Mouse (Mus musculus) megakaryocyte-erythroid progenitor cell, adult 5-6 weeks (primary cell): ENCODE results near the gene Stat5a. TPM values are rescaled to one million over a fixed set of nuclear protein-coding genes. Genes with fewer than 3 reads are reported as not detected.

Experiments used
- ATAC-seq: replicated peaks from 2 replicates; pipeline ENCODE4 v1.8.0; 2016; ENCODE audit warnings: mild to moderate bottlenecking, inconsistent platforms; ENCODE audit not compliant: severe bottlenecking, poor library complexity, low FRiP score, low TSS enrichment
- total RNA-seq, 2 experiments: library from RNA; stranded (forward) in 1 of 2; stranded (reverse) in 1 of 2; fragments of 200-1000, 215-1000 nt in 1 of 2; fragments of >200 nt in 1 of 2; fragmentation: Nextera tagmentation in 1 of 2; gene quantifications; 2 replicates each; pipeline ENCODE4 v1.2.3; 2014 to 2017

Gene Stat5a
- total RNA-seq, 2 experiments from 2014 or later, result 55.9 to 116 TPM

DNA sequence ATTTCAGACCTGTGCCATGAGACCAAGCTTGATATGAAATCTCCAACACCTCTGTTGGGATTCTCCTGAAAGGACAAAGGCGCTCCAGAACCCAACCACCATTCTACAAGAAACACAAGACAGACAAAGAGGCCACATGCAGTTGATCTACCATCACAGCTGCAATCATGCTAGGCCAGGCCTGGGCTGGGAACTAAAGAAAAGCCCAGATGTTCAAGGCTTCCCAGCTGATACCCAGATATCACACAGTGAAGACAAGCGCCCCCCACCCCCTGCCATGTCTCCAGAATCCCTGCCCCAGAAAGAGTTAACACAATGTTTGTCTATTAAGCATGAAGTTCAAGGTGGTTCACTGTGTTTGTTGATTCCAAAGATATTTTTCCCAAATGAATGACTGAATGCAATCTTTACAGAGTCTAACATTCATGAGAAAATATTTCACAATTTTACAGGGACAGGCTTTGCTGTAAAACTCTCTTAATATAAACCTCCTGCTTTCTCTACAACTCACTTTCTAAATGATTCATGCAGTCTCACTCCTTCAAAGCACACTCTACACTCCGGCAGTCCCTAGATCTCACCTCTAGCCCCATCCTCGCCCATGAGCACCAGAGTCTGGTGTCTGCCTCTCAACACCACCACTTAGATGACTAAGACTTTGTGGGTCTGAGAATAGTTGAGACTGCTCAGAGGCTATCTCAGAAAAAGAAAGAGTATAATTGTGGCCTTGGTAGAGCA, 61.9 kb downstream of the Stat5a start:
- no peak for ATAC-seq

DNA sequence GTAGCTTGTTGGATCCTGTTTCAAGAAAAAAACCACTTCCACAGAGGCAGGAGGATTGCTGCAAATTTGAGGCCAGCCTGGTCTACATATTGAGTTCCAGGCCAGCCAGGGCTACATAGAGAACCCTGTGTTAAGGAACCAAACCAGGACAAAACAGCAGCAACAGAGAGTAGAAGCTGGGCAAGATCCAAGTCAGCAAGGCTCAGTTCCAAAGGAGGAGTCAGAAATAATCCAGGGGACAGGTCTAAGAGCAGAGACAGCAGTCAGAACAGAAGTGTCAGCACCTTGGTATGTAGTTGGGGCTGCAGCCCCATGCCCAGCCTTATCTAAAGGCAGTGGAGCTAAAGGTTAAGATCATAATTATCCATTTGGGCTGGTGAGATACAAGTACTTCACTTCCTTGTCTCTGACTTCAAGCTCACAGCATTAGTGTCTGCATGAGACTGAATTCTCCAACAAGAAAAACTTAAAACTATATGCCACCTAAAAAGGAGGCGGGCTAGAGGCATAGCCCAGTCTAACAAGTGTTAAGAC, 65.3 kb downstream of the Stat5a start:
- ATAC-seq, result peak; percentile 57; the same call in 1 of the 2 replicates

DNA sequence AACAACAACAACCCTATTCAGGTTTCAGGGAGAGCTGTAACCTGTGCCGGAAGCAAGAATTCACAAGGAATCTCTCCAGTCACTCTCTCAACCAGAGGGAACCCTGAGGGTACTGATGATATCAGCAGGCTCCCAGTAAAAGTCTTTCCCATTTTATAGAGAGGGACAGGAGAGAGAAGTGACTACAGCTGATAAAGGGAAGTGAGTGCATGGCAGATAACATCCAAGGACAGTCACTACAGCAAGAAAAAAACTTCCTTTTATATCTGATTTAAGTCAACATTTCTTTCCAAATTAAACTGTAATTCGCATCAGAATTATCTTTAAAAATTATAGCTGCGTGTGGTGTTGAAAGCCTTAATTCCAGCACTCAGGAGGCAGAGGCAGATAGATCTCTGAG, 68.2 kb downstream of the Stat5a start:
- no peak for ATAC-seq

DNA sequence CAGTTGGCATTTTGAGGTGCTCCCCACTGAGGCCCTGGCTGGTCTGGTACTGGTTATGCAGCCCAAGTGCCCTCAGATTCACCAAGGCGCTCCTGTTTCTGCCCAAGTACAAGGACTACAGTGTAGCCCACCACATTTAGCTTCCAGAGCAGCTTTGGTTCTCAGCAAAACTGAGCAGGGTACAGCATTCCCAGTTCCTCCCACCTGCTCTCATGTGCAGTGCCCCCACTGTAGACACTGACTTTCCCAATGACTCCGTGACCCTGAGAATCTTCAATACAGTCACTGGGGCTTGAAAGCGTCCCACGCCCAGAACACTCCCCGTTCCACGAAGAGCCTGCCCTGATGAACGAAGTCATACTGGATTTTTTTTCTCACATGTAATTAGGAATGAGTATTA, 71.5 kb downstream of the Stat5a start:
- ATAC-seq, result no peak

DNA sequence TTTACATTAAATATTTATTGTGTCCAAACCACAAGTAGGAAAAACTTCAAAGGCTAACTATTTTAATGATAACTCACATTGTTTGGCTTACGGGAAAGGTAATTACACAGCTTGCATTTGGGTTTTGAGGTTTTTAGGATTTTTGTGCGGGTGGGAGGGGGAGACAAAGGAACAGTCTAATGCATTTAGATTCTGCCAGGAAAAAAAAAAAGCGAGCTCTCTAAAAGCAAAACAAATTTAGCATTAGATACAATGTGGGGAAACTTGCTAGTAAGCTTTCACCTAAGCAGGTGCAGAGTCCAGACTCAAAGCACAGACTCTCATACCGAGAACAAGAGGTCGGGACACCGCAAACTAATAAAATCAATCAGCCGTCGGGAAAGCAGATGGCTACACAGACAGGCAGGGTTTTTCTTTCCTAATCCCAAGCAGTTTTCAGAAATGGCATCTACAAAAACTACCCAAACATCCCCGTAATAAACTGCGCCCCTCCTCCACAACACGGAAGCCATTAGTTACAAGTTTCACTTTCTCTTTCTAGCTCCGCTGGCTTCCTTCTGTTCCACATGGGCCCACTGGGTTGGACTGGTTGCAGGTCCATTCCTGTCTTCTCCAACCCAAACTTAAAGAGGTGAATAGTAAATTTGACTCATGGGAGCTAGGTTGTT, 72.2 kb downstream of the Stat5a start:
- ATAC-seq, result peak; percentile 77

Other genes starting within 250 kb of the Stat5a start
- gene Nkiras2, start 240.1 kb upstream of the Stat5a start, total RNA-seq (2014; fragmentation: Nextera tagmentation), result 14.2 and 14.9 TPM in 2 replicates
- 4.2 and 11.2 TPM in 2 replicates for gene Nkiras2, start 240.1 kb upstream of the Stat5a start, total RNA-seq (2017)
- gene Dnajc7, start 239.2 kb upstream of the Stat5a start, total RNA-seq (2014; fragmentation: Nextera tagmentation), result 133 and 176 TPM in 2 replicates
- gene Dnajc7, start 239.2 kb upstream of the Stat5a start, total RNA-seq (2017), result 139 and 147 TPM in 2 replicates
- not detected in 2 replicates for gene Zfp385c, start 166.9 kb upstream of the Stat5a start, total RNA-seq (2014; fragmentation: Nextera tagmentation)
- gene Zfp385c, start 166.9 kb upstream of the Stat5a start, total RNA-seq (2017), result not detected in 2 replicates
- 14.2 and 16.4 TPM in 2 replicates for gene Dhx58, start 155.1 kb upstream of the Stat5a start, total RNA-seq (2014; fragmentation: Nextera tagmentation)
- 11.8 and 12.9 TPM in 2 replicates for gene Dhx58, start 155.1 kb upstream of the Stat5a start, total RNA-seq (2017)
- 60.8 and 61.6 TPM in 2 replicates for gene Kat2a, start 146.9 kb upstream of the Stat5a start, total RNA-seq (2014; fragmentation: Nextera tagmentation)
- 15.2 and 30.5 TPM in 2 replicates for gene Kat2a, start 146.9 kb upstream of the Stat5a start, total RNA-seq (2017)
- gene Hspb9, start 145.5 kb upstream of the Stat5a start, total RNA-seq (2014; fragmentation: Nextera tagmentation), result not detected in 2 replicates
- gene Hspb9, start 145.5 kb upstream of the Stat5a start, total RNA-seq (2017), result not detected in 2 replicates
- gene Rab5c, start 121.1 kb upstream of the Stat5a start, total RNA-seq (2014; fragmentation: Nextera tagmentation), result 77.5 and 147 TPM in 2 replicates
- 81.5 and 95.4 TPM in 2 replicates for gene Rab5c, start 121.1 kb upstream of the Stat5a start, total RNA-seq (2017)
- 0.57 TPM in 1 of 2 replicates, not detected in the other for gene Kcnh4, start 99.4 kb upstream of the Stat5a start, total RNA-seq (2014; fragmentation: Nextera tagmentation)
- not detected in 2 replicates for gene Kcnh4, start 99.4 kb upstream of the Stat5a start, total RNA-seq (2017)
- not detected in 2 replicates for gene Hcrt, start 96.4 kb upstream of the Stat5a start, total RNA-seq (2014; fragmentation: Nextera tagmentation)
- gene Hcrt, start 96.4 kb upstream of the Stat5a start, total RNA-seq (2017), result not detected in 2 replicates
- gene Ghdc, start 88.4 kb upstream of the Stat5a start, total RNA-seq (2014; fragmentation: Nextera tagmentation), result 1.5 and 8.0 TPM in 2 replicates
- 1.3 and 1.7 TPM in 2 replicates for gene Ghdc, start 88.4 kb upstream of the Stat5a start, total RNA-seq (2017)
- 45.1 and 53.5 TPM in 2 replicates for gene Stat5b, start 8.6 kb upstream of the Stat5a start, total RNA-seq (2014; fragmentation: Nextera tagmentation)
- gene Stat5b, start 8.6 kb upstream of the Stat5a start, total RNA-seq (2017), result 37.0 and 58.7 TPM in 2 replicates
- gene Stat3, start 80.2 kb downstream of the Stat5a start, total RNA-seq (2014; fragmentation: Nextera tagmentation), result 16.7 and 20.2 TPM in 2 replicates
- gene Stat3, start 80.2 kb downstream of the Stat5a start, total RNA-seq (2017), result 20.3 and 50.3 TPM in 2 replicates
- 2.4 and 3.7 TPM in 2 replicates for gene Cavin1, start 111.5 kb downstream of the Stat5a start, total RNA-seq (2014; fragmentation: Nextera tagmentation)
- gene Cavin1, start 111.5 kb downstream of the Stat5a start, total RNA-seq (2017), result 3.8 and 6.1 TPM in 2 replicates
- 65.0 and 67.0 TPM in 2 replicates for gene Atp6v0a1, start 150.1 kb downstream of the Stat5a start, total RNA-seq (2014; fragmentation: Nextera tagmentation)
- 32.0 and 71.5 TPM in 2 replicates for gene Atp6v0a1, start 150.1 kb downstream of the Stat5a start, total RNA-seq (2017)
- 1.5 and 4.3 TPM in 2 replicates for gene Naglu, start 210.7 kb downstream of the Stat5a start, total RNA-seq (2014; fragmentation: Nextera tagmentation)
- gene Naglu, start 210.7 kb downstream of the Stat5a start, total RNA-seq (2017), result 3.1 and 4.5 TPM in 2 replicates
- not detected in 2 replicates for gene Hsd17b1, start 219.1 kb downstream of the Stat5a start, total RNA-seq (2014; fragmentation: Nextera tagmentation)
- not detected in 2 replicates for gene Hsd17b1, start 219.1 kb downstream of the Stat5a start, total RNA-seq (2017)
- 27.3 and 30.7 TPM in 2 replicates for gene Coasy, start 223.2 kb downstream of the Stat5a start, total RNA-seq (2014; fragmentation: Nextera tagmentation)
- 15.1 and 17.2 TPM in 2 replicates for gene Coasy, start 223.2 kb downstream of the Stat5a start, total RNA-seq (2017)
- gene Mlx, start 227.9 kb downstream of the Stat5a start, total RNA-seq (2014; fragmentation: Nextera tagmentation), result 46.8 and 53.3 TPM in 2 replicates
- 34.5 and 74.8 TPM in 2 replicates for gene Mlx, start 227.9 kb downstream of the Stat5a start, total RNA-seq (2017)
- 26.2 and 65.9 TPM in 2 replicates for gene Psmc3ip, start 236.1 kb downstream of the Stat5a start, total RNA-seq (2014; fragmentation: Nextera tagmentation)
- gene Psmc3ip, start 236.1 kb downstream of the Stat5a start, total RNA-seq (2017), result 38.0 and 79.3 TPM in 2 replicates